12 mouse cellular contexts compared by ENCODE assay signal in genomic region chr1:193665854-193666253, GRCm38 (mm10).
A peak's percentile ranks its signal among the peaks of the same experiment; 100 is the strongest.
DNase-seq lines count a peak whose midpoint lies in the region; ATAC-seq and TF ChIP-seq lines count a peak whose summit lies in the region.
"Had no signal": no experiment of that assay in that cellular context is flagged by ENCODE, and none has a peak within 500 bp of the region (broad histone marks: within the 10 kb centered on the region; RNA-seq: fewer than 3 reads in every experiment).

No protein-coding gene starts in this region.

- H3K27ac ChIP-seq in limb, embryonic 11.5 days (replicated peaks; ENCODE audit: low read depth, low read length): no peak overlapping the region
- no peak overlapping the region for H3K27ac ChIP-seq in limb, embryonic 10.5 days
- 0 out of 2 replicates have a peak overlapping the region, but pooled peaks have one; percentile 10 for H3K27ac ChIP-seq in heart, embryonic 10.5 days
- H3K27ac ChIP-seq in hindbrain, postnatal 0 days: no peak overlapping the region
- H3K27ac ChIP-seq: embryonic facial prominence, embryonic 13.5 days had no signal

- no peaks in the 10 kb centered on the region for H3K9me3 ChIP-seq in limb, embryonic 11.5 days (ENCODE audit: control insufficient read depth, low read length)
- H3K9me3 ChIP-seq in limb, embryonic 10.5 days (replicated peaks): no peaks in the 10 kb centered on the region
- no peaks in the 10 kb centered on the region for H3K9me3 ChIP-seq in heart, embryonic 10.5 days
- H3K9me3 ChIP-seq in hindbrain, postnatal 0 days (ENCODE audit: low read length): no peaks in the 10 kb centered on the region

- 60% methylated on average over 5 of the region's 5 CpGs for WGBS in limb, embryonic 11.5 days
- WGBS in limb, embryonic 10.5 days: 67% methylated on average over 5 of the region's 5 CpGs
- WGBS in heart, embryonic 10.5 days: 59% methylated on average over 5 of the region's 5 CpGs
- 46% methylated on average over 5 of the region's 5 CpGs for WGBS in hindbrain, postnatal 0 days

- H3K36me3 ChIP-seq in limb, embryonic 11.5 days (ENCODE audit: control insufficient read depth, insufficient read depth, low read length): no peaks in the 10 kb centered on the region
- no peaks in the 10 kb centered on the region for H3K36me3 ChIP-seq in limb, embryonic 10.5 days
- H3K36me3 ChIP-seq in heart, embryonic 10.5 days: no peaks in the 10 kb centered on the region
- no peaks in the 10 kb centered on the region for H3K36me3 ChIP-seq in hindbrain, postnatal 0 days (ENCODE audit: insufficient read depth, low read length)
- H3K36me3 ChIP-seq: embryonic facial prominence, embryonic 13.5 days had no signal

- no peaks in the 10 kb centered on the region for H3K4me1 ChIP-seq in limb, embryonic 11.5 days (ENCODE audit: control insufficient read depth, insufficient read depth, low read length)
- peaks cover 13% of the 10 kb centered on the region for H3K4me1 ChIP-seq in limb, embryonic 10.5 days
- peaks cover 42% of the 10 kb centered on the region for H3K4me1 ChIP-seq in heart, embryonic 10.5 days
- 0 out of 2 replicates have a peak, but pooled peaks cover 6% of the 10 kb centered on the region for H3K4me1 ChIP-seq in hindbrain, postnatal 0 days (ENCODE audit: insufficient read depth, low read length)

- no peak overlapping the region for H3K9ac ChIP-seq in limb, embryonic 11.5 days (ENCODE audit: low read length)
- H3K9ac ChIP-seq in hindbrain, postnatal 0 days (replicated peaks; ENCODE audit: low read length): no peak overlapping the region
- H3K9ac ChIP-seq: embryonic facial prominence, embryonic 13.5 days had no signal

- 0 out of 2 replicates have a peak, but pooled peaks have one; percentile 22 for ATAC-seq in limb, embryonic 11.5 days (ENCODE audit: insufficient number of reproducible peaks, low FRiP score, low TSS enrichment, low read depth)
- ATAC-seq in hindbrain, postnatal 0 days: peak; percentile 56; the same call in 1 of the 2 replicates

- no peak for TF ChIP-seq CTCF in hindbrain, postnatal 0 days (IDR thresholded peaks at IDR 0.05; ENCODE audit: low read depth)

- H3K27me3 ChIP-seq in limb, embryonic 11.5 days (ENCODE audit: control insufficient read depth, insufficient read depth, low read length): no peaks in the 10 kb centered on the region
- no peaks in the 10 kb centered on the region for H3K27me3 ChIP-seq in limb, embryonic 10.5 days (ENCODE audit: low read depth, poor library complexity, severe bottlenecking)
- H3K27me3 ChIP-seq in heart, embryonic 10.5 days (ENCODE audit: insufficient read depth, poor library complexity, severe bottlenecking): no peaks in the 10 kb centered on the region
- no peaks in the 10 kb centered on the region for H3K27me3 ChIP-seq in hindbrain, postnatal 0 days (ENCODE audit: insufficient read depth, low read length)
- H3K27me3 ChIP-seq: embryonic facial prominence, embryonic 13.5 days had no signal

- no peak overlapping the region for H3K4me2 ChIP-seq in limb, embryonic 11.5 days (ENCODE audit: low read depth, severe bottlenecking)
- no peak overlapping the region for H3K4me2 ChIP-seq in hindbrain, postnatal 0 days (ENCODE audit: low read depth, low read length)
- H3K4me2 ChIP-seq: embryonic facial prominence, embryonic 13.5 days had no signal

- DNase-seq in limb, embryonic 11.5 days (ENCODE audit: low spot score): no peak
- no peak for DNase-seq in limb, embryonic 10.5 days (ENCODE audit: low spot score)
- peak; percentile 67 for DNase-seq in heart, embryonic 10.5 days (ENCODE audit: low spot score)
- no peak for DNase-seq in hindbrain, postnatal 0 days (ENCODE audit: low spot score)
- DNase-seq in retina, postnatal 1 day: peak; percentile 27
- DNase-seq in kidney, postnatal 36 days: no peak
- DNase-seq in spleen, postnatal 36 days (ENCODE audit: low spot score in 2 of 2): no peak
- DNase-seq in right cerebral cortex, postnatal 4 days: no peak
- DNase-seq: B cell, adult 2 months; lung, postnatal 36 days; thymus, adult 2 months had no signal

- no peak overlapping the region for H3K4me3 ChIP-seq in limb, embryonic 11.5 days (ENCODE audit: low read depth, low read length)
- H3K4me3 ChIP-seq in limb, embryonic 10.5 days: no peak overlapping the region
- no peak overlapping the region for H3K4me3 ChIP-seq in heart, embryonic 10.5 days
- no peak overlapping the region for H3K4me3 ChIP-seq in hindbrain, postnatal 0 days (ENCODE audit: low read length)
- H3K4me3 ChIP-seq: embryonic facial prominence, embryonic 13.5 days had no signal

Comparison
In these comparisons a context has a peak if more than half of its experiments do, and no peak if none do; other contexts are left out.
1. DNase-seq: peak in heart, embryonic 10.5 days (single experiment) and retina, postnatal 1 day (single experiment); none in limb, embryonic 11.5 days (single experiment), limb, embryonic 10.5 days (single experiment), hindbrain, postnatal 0 days (single experiment), kidney, postnatal 36 days (0 of 2), spleen, postnatal 36 days (0 of 2) and right cerebral cortex, postnatal 4 days (single experiment).